Mouse (Mus musculus): ENCODE results near the gene Smad3.

The Smad3 gene

DNA sequence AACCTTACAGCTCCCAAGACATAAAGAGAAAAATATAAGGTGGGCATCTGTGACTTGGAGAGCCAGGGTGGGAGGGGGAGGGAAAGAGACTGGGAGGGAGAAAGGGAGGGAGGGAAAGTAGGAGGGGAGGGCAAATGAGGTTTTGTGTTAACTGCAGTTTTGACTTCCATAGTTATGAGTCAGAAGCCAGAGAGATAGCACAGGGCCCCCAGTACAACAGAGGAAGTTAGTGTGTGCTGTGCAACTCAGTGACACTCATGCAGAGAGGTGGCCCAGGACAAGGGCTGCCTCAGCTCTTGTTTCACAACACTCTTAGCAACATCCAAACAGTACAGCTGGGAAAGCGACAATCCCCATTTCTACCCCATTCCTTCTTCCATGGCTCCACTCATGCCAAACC, 79.7 kb downstream of the Smad3 start:
- in situ Hi-C loops (cut with MboI; ENCODE audit: unreplicated experiment in 2 of 2), result no loop called here

DNA sequence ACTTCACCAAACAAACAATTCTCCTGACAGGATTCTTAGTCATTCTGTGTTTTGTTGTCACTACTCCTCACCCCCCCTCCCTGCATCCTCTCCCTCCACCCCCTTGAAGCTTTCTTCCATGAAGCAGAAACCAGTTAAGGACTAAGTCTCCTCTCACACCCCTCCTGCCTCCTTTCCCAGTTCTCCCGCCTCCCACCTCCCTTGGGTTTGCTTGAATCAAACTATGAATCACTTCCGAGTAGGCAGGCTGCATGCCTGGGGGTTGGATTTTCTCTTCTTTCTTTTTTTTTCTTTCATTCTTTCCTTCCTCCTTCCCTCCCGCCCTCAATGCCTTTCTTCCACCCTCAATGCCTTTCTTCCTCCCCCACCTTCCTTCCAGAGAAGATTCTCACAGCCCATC, 80.2 kb downstream of the Smad3 start:
- in situ Hi-C loops (cut with MboI; ENCODE audit: unreplicated experiment in 2 of 2), result no loop called here

DNA sequence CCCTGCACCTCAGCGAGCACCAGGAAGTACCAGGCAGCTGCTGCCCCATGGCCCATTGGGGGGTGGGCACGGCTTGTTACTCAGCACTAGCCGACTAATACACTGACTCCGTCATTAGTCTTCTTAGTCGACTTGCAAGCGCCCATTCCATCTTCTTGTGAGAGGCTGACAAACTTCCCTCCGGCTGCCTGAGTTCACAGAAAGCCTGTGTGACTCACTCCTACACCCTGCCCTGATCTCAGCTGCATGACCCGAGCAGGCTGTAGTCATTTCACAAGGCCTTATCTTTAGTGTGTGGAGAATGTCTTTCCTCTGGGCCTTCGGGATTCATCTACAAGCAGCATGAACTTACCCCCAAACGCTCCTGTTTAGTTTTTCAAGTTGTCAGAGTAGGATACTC, 83.2 kb downstream of the Smad3 start:
- in situ Hi-C loops (cut with MboI; ENCODE audit: unreplicated experiment in 2 of 2), result no loop called here

DNA sequence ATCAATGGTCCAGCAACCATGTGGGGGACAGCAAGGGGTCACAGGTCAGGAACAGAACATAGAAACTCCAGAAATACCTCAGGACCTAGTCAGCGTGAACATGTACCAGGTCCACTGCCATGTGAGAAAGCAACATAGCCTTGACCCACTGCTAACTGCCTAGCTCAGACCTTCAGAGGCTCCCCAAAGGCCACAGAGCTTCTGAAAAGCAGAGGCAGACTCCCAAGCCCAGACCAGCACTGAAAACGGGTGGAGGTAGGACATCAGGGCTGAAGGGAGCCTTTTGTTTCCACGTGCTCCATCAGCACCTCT, 84.3 kb downstream of the Smad3 start:
- in situ Hi-C loops (cut with MboI; ENCODE audit: unreplicated experiment in 2 of 2), result no loop called here

DNA sequence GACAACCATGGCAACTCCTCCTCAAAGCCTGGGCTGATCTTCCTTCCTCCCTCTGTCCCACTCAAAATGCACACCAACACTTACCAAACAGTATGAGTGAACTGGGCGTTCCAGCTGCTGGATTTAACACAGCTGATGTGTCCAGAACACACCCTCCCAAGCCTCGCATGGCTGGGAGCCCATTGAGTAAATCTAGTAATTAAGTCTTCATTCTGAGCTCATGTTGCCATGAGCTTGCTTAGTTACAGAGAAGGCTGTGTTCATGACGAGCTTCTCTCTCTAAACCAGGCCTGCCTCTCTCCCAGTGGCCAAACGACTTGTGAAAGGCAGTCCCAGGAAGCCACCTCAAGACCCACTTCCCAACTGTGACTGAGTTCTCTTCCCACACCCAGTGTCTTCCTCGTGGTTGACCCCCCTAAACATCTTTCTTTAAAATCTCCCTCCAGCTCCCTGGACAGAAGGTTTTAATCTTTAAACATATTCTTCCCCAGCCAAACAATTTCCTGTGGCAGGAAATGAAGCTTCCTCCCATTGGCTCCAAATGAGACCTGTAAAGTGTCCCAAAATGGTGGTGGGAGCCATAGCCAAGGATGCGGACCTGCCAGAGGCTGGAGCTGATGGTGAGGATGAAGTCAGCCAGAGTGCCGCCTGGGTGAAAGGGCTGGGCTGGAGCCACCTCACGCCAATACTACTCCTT, 84.8 kb downstream of the Smad3 start:
- in situ Hi-C loops (cut with MboI; ENCODE audit: unreplicated experiment in 2 of 2), result no loop called here

DNA sequence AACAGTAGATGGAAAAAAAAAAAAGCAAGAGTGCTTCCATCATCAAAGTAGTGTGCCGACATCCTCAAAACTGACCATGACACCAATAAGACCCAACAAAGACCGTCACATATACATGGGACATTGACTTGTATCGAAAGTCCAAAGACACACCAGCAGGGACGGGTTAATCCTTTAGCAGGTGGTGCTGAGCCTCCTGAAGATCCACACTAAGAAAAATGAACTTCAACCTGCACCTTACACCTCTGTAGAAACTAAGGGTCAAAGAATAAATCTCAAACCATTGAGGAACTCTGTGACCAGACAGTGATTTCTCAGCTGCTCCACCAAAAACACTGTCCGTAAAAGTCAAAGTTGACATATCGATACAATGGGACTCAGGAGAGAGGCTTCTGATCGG, 88.0 kb downstream of the Smad3 start:
- in situ Hi-C loops (cut with MboI; ENCODE audit: unreplicated experiment in 2 of 2), result no loop called here

DNA sequence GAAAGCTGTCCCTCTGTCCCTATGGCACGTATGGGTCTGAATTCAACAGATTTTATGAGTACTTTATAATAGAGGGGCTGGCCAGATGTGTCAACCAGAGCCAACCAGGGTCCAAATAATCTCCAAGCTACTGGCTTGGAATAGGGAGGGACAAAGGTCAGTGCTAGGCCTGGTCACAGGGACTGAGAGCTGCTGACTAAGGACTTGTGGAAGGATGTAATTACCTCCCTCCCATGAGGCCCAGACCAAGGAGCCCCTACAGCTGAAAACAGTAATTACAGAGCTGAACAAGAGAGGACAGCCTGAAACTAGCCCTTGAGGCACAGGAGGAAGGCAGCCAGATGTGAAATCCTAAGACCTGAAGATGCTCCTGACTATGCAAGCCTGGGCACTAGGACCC, 89.2 kb downstream of the Smad3 start:
- in situ Hi-C loops (cut with MboI; ENCODE audit: unreplicated experiment in 2 of 2), result no loop called here

DNA sequence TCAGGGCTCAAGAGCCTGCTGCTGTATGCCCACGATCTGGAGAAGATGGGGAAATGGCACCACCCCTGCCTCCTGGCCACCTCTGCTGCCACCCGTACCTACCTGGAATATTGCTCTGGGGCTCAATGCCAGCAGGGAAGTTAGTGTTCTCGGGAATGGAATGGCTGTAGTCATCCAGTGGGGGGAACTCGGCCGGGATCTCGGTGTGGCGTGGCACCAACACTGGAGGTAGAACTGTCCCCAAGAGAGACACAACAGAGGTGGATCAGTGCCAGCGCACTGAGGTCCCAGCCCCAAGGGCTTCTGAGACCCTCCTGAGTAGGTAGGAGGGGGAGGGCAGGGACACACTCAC, 90.4 kb downstream of the Smad3 start:
- in situ Hi-C loops (cut with MboI; ENCODE audit: unreplicated experiment in 2 of 2), result no loop called here

DNA sequence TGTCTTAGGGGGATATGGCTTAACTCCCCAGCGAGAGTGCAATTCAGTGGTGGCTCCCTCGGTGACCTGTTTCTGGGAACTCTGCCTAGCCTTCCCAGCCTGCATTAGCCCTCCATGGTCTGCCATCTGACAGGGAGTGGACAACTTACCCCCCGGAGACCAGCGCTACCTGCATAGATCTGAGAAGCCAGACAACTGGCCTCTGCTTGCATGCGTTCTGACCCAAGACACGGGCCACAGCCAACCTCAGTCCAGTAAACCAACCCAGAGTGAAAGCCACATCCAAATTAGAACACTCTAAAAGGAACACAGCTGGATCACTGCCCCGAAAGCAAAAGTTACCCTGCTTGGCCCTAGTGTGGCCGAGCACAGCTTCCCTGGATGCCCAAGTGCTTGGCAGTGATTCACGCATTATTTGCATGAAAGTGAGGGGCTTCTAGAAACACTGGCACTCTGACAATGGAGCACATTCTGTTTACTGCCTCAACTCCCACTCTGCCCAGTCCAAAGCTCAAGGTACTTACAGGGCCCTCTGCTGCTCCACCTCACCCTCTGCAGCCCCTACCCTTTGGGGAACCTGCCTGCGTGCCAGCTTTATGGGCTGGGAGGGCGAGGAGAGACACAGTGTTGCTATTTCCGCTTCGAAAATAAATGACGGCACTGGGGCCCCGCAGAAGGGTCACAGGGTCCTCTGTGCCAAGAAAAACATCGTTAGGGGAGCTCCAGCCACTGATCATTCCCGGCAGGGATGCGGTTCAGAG, 91.0 kb downstream of the Smad3 start:
- in situ Hi-C loops (cut with MboI; ENCODE audit: unreplicated experiment in 2 of 2), result no loop called here

DNA sequence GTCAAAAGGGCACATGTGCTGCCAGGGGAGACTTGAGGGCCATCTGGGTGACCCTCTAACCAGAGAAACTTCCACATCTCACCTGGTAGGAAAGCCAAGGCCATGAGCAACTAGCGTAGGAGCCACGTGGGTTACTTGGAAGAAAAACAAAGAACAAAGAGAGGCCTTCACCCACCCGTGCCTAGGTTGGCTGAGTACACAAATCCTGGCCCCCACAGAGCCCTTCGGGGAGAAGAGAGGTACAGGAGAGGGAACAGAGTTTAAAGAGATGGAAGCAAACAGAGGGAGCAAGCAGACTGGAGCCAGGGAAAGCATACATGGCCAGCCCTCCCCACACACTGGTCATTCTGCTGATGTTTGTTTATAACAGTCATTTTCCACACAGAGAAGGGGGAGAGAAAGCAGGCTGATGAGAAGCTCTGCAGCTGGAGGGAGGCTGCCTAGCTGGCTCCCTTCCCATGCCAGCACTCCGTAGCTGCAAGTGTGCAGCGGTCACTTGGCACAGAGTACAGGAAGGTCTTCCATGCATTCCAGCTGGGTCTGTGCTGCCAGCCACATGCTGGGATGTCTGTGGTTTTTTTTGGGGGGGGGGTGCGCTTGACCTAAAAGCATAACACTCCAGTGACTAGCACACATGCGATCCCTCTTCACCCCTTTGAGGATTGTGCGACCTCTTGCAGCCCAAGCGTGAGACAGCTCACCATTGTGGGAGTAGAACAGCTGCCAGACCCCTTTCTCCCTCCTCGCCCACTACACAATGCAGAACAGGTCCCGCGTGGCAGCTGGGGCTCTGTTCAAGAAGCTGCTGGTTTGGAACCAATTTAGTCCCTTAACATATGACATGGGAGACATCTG, 92.8 kb downstream of the Smad3 start:
- in situ Hi-C loops (cut with MboI; ENCODE audit: unreplicated experiment in 2 of 2), result no loop called here

DNA sequence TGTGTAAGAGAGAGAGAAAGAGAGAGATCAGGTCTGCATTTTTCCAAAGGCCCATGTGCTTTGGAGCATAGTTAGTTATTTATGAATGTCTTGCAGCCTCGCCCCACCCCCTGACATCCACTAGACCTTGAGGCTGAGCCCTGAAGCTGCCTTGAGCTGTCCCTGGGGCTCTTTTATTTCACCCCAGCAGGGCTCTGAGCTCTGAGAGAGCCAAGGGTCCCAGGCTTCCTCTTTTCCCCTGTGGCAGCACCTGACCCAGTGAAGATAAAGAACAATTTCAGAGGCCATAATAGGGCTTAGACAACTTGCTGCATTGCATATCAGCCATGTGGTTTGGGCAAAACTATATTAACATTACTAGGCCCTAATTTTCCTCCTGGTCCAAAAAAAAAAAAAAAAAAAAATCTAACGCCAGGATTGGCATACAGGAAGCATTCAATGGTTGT, 93.5 kb downstream of the Smad3 start:
- in situ Hi-C loops (cut with MboI; ENCODE audit: unreplicated experiment in 2 of 2), result no loop called here

DNA sequence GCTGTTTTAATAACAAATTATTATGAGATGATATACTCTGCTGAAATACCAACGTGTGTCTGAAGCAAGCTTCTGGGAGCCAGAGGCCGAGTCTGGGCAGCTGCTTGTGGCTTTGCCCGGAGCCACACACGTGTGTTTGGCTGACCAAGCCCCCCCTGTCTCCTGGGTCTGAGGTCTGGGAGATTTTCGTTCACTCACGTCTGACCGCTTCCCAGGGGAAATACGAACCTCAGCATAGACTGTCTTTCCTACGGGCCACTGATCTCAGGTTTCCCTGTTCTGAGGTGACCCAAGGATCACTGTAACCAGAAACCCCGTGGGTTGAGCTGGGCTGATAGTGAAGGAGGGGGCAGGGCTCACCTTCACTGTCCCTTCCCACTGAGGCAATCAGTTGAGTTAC, 94.6 kb downstream of the Smad3 start:
- in situ Hi-C loops (cut with MboI; ENCODE audit: unreplicated experiment in 2 of 2), result no loop called here

DNA sequence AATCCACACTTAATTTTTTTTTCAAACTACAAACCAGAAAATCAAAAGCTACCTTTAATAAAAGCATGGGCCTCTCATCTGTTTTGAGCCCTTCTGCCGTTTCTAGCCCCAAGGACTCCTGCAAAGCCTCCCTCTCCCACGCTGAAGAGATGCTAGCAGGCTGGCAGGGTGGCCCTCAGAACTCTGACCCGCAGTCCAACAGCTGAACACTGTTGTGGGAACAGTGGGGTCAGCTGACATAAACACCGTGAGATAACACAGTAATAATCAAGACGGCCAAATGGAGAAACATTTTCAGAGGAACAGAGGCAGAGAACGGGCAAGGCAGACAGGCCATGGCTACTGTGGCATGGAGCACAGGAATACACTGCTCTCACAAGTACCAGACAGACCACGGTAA, 95.0 kb downstream of the Smad3 start:
- in situ Hi-C loops (cut with MboI; ENCODE audit: unreplicated experiment in 2 of 2), result no loop called here

DNA sequence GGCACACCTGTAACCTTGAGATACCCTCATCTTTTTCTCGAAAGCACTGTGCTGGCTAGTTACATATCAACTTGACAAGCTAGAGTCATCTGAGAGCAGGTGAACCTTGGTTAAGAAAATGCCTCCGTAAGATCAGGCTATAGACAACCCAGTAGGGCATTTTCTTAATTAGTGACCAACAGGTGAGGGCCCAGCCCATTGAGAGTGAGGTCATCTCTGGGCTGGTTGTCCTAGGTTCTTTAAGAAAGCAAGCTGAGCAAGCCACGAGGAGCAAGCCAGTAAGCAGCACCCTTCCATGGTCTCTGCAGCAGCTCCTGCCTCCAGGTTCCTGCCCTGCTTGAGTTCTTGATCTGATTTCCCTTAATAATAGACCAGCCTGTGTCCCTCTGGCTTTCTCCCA, 97.1 kb downstream of the Smad3 start:
- in situ Hi-C loops (cut with MboI; ENCODE audit: unreplicated experiment in 2 of 2), result no loop called here

DNA sequence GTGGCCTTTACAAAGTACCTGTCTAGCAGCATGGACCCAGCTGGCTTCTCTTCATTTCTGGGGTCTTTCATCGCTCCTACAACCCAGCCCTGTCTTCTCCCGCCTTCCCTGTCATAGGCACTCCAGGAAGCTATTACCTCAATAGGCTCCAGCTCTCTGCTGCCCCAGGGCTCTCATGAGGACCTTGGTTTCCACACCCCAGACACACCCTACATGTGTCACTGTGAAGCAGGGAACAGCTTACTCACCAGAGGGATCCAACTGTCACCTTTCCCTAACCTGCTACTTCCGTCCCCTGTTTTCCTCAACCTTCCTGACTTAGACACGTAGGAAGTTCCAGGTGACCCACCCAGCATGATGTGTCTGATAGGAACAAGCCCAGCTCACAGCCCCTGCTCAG, 97.7 kb downstream of the Smad3 start:
- in situ Hi-C loops (cut with MboI; ENCODE audit: unreplicated experiment in 2 of 2), result no loop called here

DNA sequence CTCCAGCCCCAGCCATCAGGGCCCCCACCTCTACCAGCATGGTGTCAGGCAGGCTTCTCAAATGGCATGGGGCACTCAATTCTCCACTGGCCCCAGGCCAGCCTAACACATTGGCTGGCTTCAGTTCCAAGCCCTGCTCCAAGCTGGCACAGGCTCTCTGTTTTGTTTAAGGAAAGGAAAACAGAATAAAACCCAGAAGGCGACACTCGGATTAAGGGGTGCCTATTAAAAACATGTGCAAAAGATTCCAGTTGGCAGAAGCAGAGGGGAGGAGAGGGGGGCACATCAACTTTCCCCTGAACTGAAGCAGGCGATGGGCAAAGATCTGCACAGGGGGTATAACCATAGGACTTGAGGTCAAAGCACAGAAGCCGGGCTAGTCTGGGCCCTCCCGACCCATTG, 98.8 kb downstream of the Smad3 start:
- in situ Hi-C loops (cut with MboI; ENCODE audit: unreplicated experiment in 2 of 2), result no loop called here

DNA sequence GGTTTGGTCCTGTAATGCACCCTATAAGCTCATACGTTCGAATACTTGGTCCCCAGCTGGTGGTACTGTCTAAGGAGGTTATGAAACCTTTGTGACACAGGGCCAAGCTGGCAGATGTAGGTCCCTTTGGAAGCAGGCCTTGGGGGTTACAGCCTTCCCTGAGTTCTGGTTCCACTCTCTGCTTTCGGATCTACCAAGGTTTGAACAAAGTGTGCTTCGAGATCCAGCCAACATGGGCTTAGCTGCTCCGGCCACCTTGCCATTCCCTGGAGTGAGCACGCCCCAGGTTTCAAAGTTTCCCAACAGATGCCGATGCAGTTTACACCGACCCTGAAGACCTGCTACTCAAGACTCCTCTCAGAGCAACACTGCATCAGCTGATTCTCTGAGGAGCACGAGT, 99.4 kb downstream of the Smad3 start:
- in situ Hi-C loops (cut with MboI; ENCODE audit: unreplicated experiment in 2 of 2), result no loop called here

DNA sequence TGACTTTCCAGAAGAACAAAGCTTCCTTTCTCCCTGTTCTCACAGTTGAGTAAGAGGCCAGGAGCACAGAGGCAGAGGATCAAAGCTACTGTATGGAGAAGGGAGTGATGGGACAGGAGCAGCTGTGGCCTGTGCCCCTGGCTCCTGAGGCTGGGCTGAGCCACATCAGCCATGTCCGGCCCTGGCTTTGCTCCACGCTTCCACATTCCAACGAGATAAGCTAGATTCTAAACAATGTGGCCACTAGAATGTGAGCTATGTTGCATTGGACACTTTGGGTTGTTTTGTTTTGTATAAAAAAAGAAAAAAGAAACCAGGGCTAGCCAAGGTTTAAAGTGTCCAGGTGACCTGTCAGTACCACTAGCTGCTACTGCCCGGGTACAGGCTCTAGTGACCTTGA, 100.6 kb downstream of the Smad3 start:
- in situ Hi-C loops (cut with MboI; ENCODE audit: unreplicated experiment in 2 of 2), result no loop called here

DNA sequence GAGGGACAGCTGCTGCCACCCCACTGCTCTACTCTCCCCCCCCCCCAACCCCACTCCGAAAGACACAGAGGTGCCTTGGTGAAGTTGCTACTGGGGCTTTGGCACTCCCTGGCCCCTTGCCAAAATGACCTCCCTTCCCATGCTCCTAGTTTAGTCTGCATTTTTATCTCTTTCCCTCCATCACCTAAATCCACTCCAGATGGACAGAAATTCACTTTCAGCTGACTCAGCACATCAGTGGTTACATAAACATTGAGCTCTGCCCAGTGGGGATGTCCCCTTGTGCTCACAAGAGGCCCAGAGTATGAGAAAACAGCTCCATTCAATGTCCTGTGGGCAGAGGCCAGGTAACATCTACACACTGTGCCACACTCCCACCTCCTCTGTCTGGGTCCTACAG, 102.7 kb downstream of the Smad3 start:
- in situ Hi-C loops (cut with MboI; ENCODE audit: unreplicated experiment in 2 of 2), result no loop called here

DNA sequence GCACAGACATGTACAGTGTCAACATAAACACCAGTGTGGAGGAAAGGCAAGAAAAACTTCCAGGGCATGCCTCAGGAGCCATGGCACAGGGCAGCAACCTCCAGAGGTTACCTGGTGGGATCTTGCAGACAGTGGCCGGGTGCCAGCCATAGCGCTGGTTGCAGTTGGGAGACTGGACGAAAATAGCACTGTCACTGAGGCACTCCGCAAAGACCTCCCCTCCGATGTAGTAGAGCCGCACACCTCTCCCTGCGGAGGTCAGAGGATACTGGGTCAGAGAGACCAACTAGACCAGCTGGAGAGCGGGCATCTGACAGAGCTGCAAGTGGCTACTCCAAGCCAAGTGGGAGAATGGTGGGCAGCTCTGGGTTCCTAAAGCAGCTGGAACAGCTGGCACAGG, 103.2 kb downstream of the Smad3 start:
- in situ Hi-C loops (cut with MboI; ENCODE audit: unreplicated experiment in 2 of 2), result loop anchor here (5.0 kb wide), 2 partner anchors 38 to 53 kb away; no protein-coding TSS in a partner anchor

DNA sequence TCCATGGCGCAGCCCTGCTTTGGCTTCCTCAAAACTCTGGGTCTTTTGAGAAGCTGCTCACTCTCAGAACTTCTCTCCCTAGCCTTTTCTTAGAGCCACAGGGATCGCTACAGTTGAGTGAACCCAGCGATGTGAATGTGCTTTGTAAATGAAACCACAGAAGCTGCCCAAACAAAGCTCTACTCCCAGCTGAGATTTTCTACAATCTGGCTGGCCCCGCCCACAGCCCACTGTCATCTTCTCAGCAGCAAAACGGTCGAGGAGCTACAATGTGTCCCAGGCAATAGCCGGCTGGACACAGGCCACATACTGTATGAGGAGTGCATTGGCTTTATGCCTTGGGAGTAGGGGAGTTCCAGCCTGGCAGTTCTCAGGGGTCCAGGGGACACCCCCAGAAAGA, 104.1 kb downstream of the Smad3 start:
- in situ Hi-C loops (cut with MboI; ENCODE audit: unreplicated experiment in 2 of 2), result loop anchor here (5.0 kb wide), 2 partner anchors 39 to 54 kb away; no protein-coding TSS in a partner anchor

DNA sequence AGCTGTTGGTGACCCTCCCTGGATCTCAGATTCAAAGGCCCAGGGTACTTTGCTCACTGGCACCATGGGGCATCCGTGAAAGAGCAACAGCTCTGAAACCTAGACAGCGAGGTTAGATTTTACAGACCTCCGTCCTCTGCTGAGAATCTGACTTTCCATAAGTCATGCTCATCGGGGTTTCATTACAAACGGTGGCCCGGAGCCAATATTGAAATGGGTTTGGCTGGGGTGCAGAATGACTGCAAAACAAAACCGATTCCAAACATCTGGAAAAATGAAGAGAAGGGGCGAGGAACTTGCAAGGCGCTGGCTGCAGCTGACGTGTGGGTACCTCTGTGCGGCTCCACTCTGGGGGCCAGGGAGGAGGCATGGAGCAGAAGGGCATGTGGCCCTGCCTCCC, 106.2 kb downstream of the Smad3 start:
- in situ Hi-C loops (cut with MboI; ENCODE audit: unreplicated experiment in 2 of 2), result loop anchor here (5.0 kb wide), 2 partner anchors 41 to 56 kb away; no protein-coding TSS in a partner anchor

Data from v-Abl transformed pro-B cells (cell line).